Mouse (Mus musculus) cerebellum, adult 2 months (tissue): Measurements from ENCODE around the gene Cideb.

Experiments used
- CTCF ChIP-seq: fragments of 200-500 bp; IDR thresholded peaks from 2 replicates; pipeline ENCODE4 v1.5.1; 2011; ENCODE audit warnings: low read depth, mild to moderate bottlenecking, control low read depth, low read length, moderate library complexity, borderline replicate concordance; ENCODE audit not compliant: insufficient read depth
- POLR2A ChIP-seq: fragments of 200-500 bp; IDR thresholded peaks from 2 replicates; pipeline ENCODE4 v1.6.1; 2011; ENCODE audit warnings: low read length, control low read depth, borderline replicate concordance; ENCODE audit not compliant: insufficient read depth

- TF ChIP-seq CTCF (no peak), POLR2A (no peak)
Measured at GRCm38 (mm10) chr14:55737086-55737687, 21.1 kb downstream of the Cideb start.
